Mouse (Mus musculus) liver, postnatal 0 days (tissue): Measurements from ENCODE around the gene Zfp213. TPM values are rescaled to one million over a fixed set of nuclear protein-coding genes. Genes with fewer than 3 reads are reported as not detected.
A peak's percentile ranks its signal among the peaks of the same experiment; 100 is the strongest.

ENCODE experiments used
- ATAC-seq: fragments of 200-750 bp; cut with Nextera tagmentation; 2 replicates; pipeline ENCODE4 v1.8.0; 2017; ENCODE audit warnings: mild to moderate bottlenecking, moderate library complexity
- DNase-seq: peaks from one replicate; pipeline ENCODE4 v3.0.0-alpha.2; 2016
- H3K27ac ChIP-seq: fragments of 300-500 bp; sonication (generic); 2 replicates; pipeline ENCODE4 v1.5.1; 2014; ENCODE audit warnings: antibody characterized with exemption, moderate library complexity, mild to moderate bottlenecking, low read depth
- H3K27me3 ChIP-seq: fragments of 300-500 bp; sonication (generic); 2 replicates; pipeline ENCODE4 v1.6.1; 2014; ENCODE audit warnings: low read length, control low read depth, mixed read lengths; ENCODE audit not compliant: insufficient read depth
- H3K36me3 ChIP-seq: fragments of 300-500 bp; sonication (generic); replicated peaks from 2 replicates; pipeline ENCODE4 v1.6.1; 2014; ENCODE audit warnings: mild to moderate bottlenecking, control low read depth, low read length, moderate library complexity, mixed read lengths; ENCODE audit not compliant: insufficient read depth
- H3K4me1 ChIP-seq: fragments of 300-500 bp; sonication (generic); 2 replicates; pipeline ENCODE4 v1.6.1; 2014; ENCODE audit warnings: antibody characterized with exemption, mild to moderate bottlenecking, control low read depth; ENCODE audit not compliant: insufficient read depth
- H3K4me2 ChIP-seq: fragments of 300-500 bp; sonication (generic); 2 replicates; pipeline ENCODE4 v1.6.1; 2014; ENCODE audit warnings: low read depth, mild to moderate bottlenecking, low read length, moderate library complexity, mixed read lengths
- H3K4me3 ChIP-seq: fragments of 300-500 bp; sonication (generic); 2 replicates; pipeline ENCODE4 v1.5.1; 2014; ENCODE audit warnings: low read depth, low read length
- H3K9ac ChIP-seq: fragments of 300-500 bp; sonication (generic); replicated peaks from 2 replicates; pipeline ENCODE4 v1.6.1; 2014; ENCODE audit warnings: mild to moderate bottlenecking, moderate library complexity
- H3K9me3 ChIP-seq: fragments of 300-500 bp; sonication (generic); 2 replicates; pipeline ENCODE4 v1.6.1; 2016; ENCODE audit warnings: mild to moderate bottlenecking, control low read depth, low read length, mixed read lengths
- CTCF ChIP-seq: sonication (generic); IDR thresholded peaks from 2 replicates; pipeline ENCODE4 v1.5.1; 2016; ENCODE audit warnings: antibody characterized with exemption, low read depth
- EP300 ChIP-seq: IDR thresholded peaks from 2 replicates; pipeline ENCODE4 v1.6.1; 2016; ENCODE audit warnings: antibody characterized with exemption, low read depth, mild to moderate bottlenecking
- WGBS: fragments of 180-500 bp; shearing (Covaris S2); extraction: QIAGEN DNeasy Blood & Tissue Kit; methylation state at CpG from one replicate; pipeline ENCODE4 v1.1.7; 2014; ENCODE audit not compliant: insufficient replicate concordance; 5-methylcytosine and 5-hydroxymethylcytosine counted together
- polyA plus RNA-seq: library from polyadenylated mRNA; unstranded; fragments of >200 nt; fragmentation: Nextera tagmentation; extraction: Ambion mirVana; gene quantifications from 2 replicates; pipeline ENCODE4 v1.2.1, GENCODE M21; 2015

The Zfp213 gene
- polyA plus RNA-seq, 1 experiment from 2014 or later: 5.5 TPM

GRCm38 (mm10) chr17:23551416-23551815 lies 12.6 kb downstream of the Zfp213 start:
- H3K4me3 ChIP-seq: peak overlapping the region; percentile 59
- peaks cover 6% of the 10 kb centered on the region; the same call in 1 of the 2 replicates for H3K36me3 ChIP-seq
- DNase-seq (no peak), ATAC-seq (peak; percentile 18)
- H3K27me3 ChIP-seq: no peaks in the 10 kb centered on the region
- H3K27ac ChIP-seq: peak overlapping the region; percentile 93
- peak overlapping the region; percentile 74 for H3K9ac ChIP-seq
- H3K4me2 ChIP-seq: peak overlapping the region; percentile 83
- no peak for TF ChIP-seq EP300
- 0 out of 2 replicates have a peak, but pooled peaks have one; percentile 8 for TF ChIP-seq CTCF
- no peaks in the 10 kb centered on the region for H3K9me3 ChIP-seq
- H3K4me1 ChIP-seq: peaks cover 39% of the 10 kb centered on the region

DNA sequence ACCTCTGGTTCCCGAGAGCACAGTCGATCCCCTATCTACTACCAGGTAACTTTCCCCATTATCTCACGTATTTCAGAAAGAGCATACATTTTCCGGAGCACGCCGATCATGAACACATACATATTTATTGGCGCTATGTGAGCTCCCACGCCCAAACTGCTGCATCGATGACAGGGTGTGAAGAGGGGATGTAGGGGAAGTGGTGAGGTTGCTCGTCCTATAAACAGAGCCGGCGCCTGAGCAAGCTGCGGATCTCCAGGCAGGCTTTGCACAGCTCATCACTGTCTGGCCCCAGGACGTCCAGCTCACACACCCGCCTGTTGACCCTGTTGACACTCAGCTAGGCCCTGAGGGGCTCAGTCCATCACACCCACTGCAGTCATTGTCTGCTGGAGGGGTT lies 13.2 kb downstream of the Zfp213 start:
- H3K27me3 ChIP-seq: no peaks in the 10 kb centered on the region
- peak overlapping the region; percentile 59 for H3K4me3 ChIP-seq
- peak overlapping the region; percentile 93 for H3K27ac ChIP-seq
- H3K36me3 ChIP-seq: 0 out of 2 replicates have a peak, but pooled peaks cover under 1% of the 10 kb centered on the region
- peak overlapping the region; percentile 83 for H3K4me2 ChIP-seq
- under 1% methylated on average over 15 of the region's 15 CpGs for WGBS
- DNase-seq (peak; percentile 50), ATAC-seq (no peak)
- TF ChIP-seq EP300: no peak
- no peak for TF ChIP-seq CTCF
- H3K4me1 ChIP-seq: peaks cover 39% of the 10 kb centered on the region
- H3K9me3 ChIP-seq: no peaks in the 10 kb centered on the region
- peak overlapping the region; percentile 74 for H3K9ac ChIP-seq

DNA sequence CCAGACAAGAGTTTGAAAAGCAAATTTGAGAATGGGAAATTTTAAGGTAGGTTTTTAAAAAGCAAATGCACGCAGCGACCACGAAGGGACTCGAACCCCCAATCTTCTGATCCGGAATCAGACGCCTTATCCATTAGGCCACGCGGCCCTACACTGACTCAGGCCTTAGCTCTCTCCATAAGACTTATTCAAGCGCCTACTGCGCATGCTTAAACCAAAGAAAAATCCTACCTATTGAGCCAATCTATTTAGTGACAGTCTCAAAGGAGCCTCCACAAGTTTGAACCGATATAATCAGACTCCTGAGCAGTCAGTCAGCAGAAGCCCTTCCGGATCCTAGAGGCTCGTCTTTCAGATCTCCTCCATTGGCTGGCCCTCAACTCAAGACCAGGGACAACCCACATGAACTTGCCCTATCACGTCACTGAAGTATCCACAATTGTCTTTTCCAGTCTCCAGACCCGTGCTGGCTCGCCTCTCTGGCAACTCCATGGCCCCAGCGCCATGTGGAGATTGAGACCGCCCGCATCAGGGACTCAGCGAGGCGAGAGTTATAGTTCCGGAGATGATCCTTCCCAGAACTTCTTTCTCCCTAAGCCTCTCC lies 13.7 kb downstream of the Zfp213 start:
- peak overlapping the region; percentile 83 for H3K4me2 ChIP-seq
- WGBS: under 1% methylated on average over 22 of the region's 22 CpGs
- H3K4me3 ChIP-seq: peak overlapping the region; percentile 59
- peaks cover 38% of the 10 kb centered on the region for H3K4me1 ChIP-seq
- ATAC-seq (peak; percentile 44), DNase-seq (peak; percentile 91)
- H3K9ac ChIP-seq: peak overlapping the region; percentile 74
- no peaks in the 10 kb centered on the region for H3K27me3 ChIP-seq
- no peaks in the 10 kb centered on the region for H3K36me3 ChIP-seq
- peak; percentile 44; the same call in 1 of the 2 replicates for TF ChIP-seq EP300
- no peak for TF ChIP-seq CTCF
- H3K27ac ChIP-seq: peak overlapping the region; percentile 93
- no peaks in the 10 kb centered on the region for H3K9me3 ChIP-seq

- peak overlapping the region; percentile 83 for H3K4me2 ChIP-seq
- peak overlapping the region; percentile 21 for H3K9ac ChIP-seq
- DNase-seq (no peak), ATAC-seq (no peak)
- H3K27ac ChIP-seq: peak overlapping the region; percentile 44; the same call in 1 of the 2 replicates
- H3K9me3 ChIP-seq: no peaks in the 10 kb centered on the region
- H3K36me3 ChIP-seq: no peaks in the 10 kb centered on the region
- peaks cover 35% of the 10 kb centered on the region for H3K4me1 ChIP-seq
- peak overlapping the region; percentile 59 for H3K4me3 ChIP-seq
- WGBS: 6% methylated on average over 9 of the region's 9 CpGs
- no peaks in the 10 kb centered on the region for H3K27me3 ChIP-seq
- TF ChIP-seq CTCF: no peak
Measured at GRCm38 (mm10) chr17:23549441-23549840, 14.6 kb downstream of the Zfp213 start.

- Histone ChIP-seq H3K4me1 (peaks cover 27% of the 10 kb centered on the region), H3K36me3 (no peaks in the 10 kb centered on the region), H3K9ac (peak overlapping the region; percentile 31; the same call in 1 of the 2 replicates), H3K4me3 (peak overlapping the region; percentile 59), H3K27me3 (no peaks in the 10 kb centered on the region), H3K27ac (0 out of 2 replicates have a peak overlapping the region, but pooled peaks have one; percentile 44), H3K4me2 (peak overlapping the region; percentile 83), H3K9me3 (no peaks in the 10 kb centered on the region)
- under 1% methylated on average over 15 of the region's 15 CpGs for WGBS
- TF ChIP-seq CTCF (no peak), EP300 (no peak)
- DNase-seq (peak; percentile 88), ATAC-seq (no peak)
Measured at GRCm38 (mm10) chr17:23548615-23549014, 15.4 kb downstream of the Zfp213 start.

- peaks cover 24% of the 10 kb centered on the region for H3K4me1 ChIP-seq
- TF ChIP-seq EP300: no peak
- TF ChIP-seq CTCF: no peak
- H3K4me3 ChIP-seq: peak overlapping the region; percentile 76; the same call in 1 of the 2 replicates
- WGBS: 56% methylated on average over 11 of the region's 11 CpGs
- H3K9me3 ChIP-seq: no peaks in the 10 kb centered on the region
- H3K4me2 ChIP-seq: peak overlapping the region; percentile 73
- no peak overlapping the region for H3K9ac ChIP-seq
- H3K36me3 ChIP-seq: no peaks in the 10 kb centered on the region
- H3K27me3 ChIP-seq: no peaks in the 10 kb centered on the region
- no peak for DNase-seq
- H3K27ac ChIP-seq: no peak overlapping the region
- no peak for ATAC-seq
Measured at GRCm38 (mm10) chr17:23547681-23548443, 16.2 kb downstream of the Zfp213 start.
